Mouse (Mus musculus): ENCODE measurements around the gene Gm11564. TPM values are rescaled to one million over a fixed set of nuclear protein-coding genes. Genes with fewer than 3 reads are reported as not detected.
"Not testable (repeated sequence)": the region's sequence is repeated elsewhere in the genome, so short reads cannot be mapped to it uniquely, and the experiment has no call there.

Gene Gm11564
- not detected in 2 replicates for polyA plus RNA-seq (2015; fragmentation: Nextera tagmentation; extraction: Ambion mirVana)

GRCm38 (mm10) chr11:99815566-99815965 lies at the start of gene Gm11564:
TSS of gene Gm11564 (minus strand) at chr11:99815666.
- ATAC-seq (ENCODE audit: borderline replicate concordance, extremely low read depth, low FRiP score, low TSS enrichment); H3K4me2 ChIP-seq; H3K27ac ChIP-seq; H3K9ac ChIP-seq; H3K4me1 ChIP-seq; H3K9me3 ChIP-seq; H3K27me3 ChIP-seq; H3K36me3 ChIP-seq; H3K4me3 ChIP-seq: not testable (repeated sequence)
- 70% methylated on average over 2 of the region's 2 CpGs for WGBS

GRCm38 (mm10) chr11:99864176-99864575 lies 48.7 kb upstream of the Gm11564 start, which contains the start of gene Gm11559:
TSS of gene Gm11559 (plus strand) at chr11:99864476.
- not testable (repeated sequence) for H3K9ac ChIP-seq; H3K4me2 ChIP-seq; H3K9me3 ChIP-seq; H3K4me1 ChIP-seq; ATAC-seq (ENCODE audit: borderline replicate concordance, extremely low read depth, low FRiP score, low TSS enrichment); H3K27ac ChIP-seq; H3K36me3 ChIP-seq; H3K27me3 ChIP-seq; H3K4me3 ChIP-seq
- WGBS = 61% methylated on average over 1 of the region's 1 CpGs

- no peaks in the 10 kb centered on the region for H3K27me3 ChIP-seq
- no peak overlapping the region for H3K4me3 ChIP-seq
- no peaks in the 10 kb centered on the region for H3K9me3 ChIP-seq
- no peak for ATAC-seq (ENCODE audit: borderline replicate concordance, extremely low read depth, low FRiP score, low TSS enrichment)
- H3K36me3 ChIP-seq = no peaks in the 10 kb centered on the region
- no peak overlapping the region for H3K9ac ChIP-seq
- WGBS = 69% methylated on average over 2 of the region's 2 CpGs
- no peak overlapping the region for H3K4me2 ChIP-seq
- no peak overlapping the region for H3K27ac ChIP-seq
- no peaks in the 10 kb centered on the region for H3K4me1 ChIP-seq
Measured at GRCm38 (mm10) chr11:99858761-99859160, 43.3 kb upstream of the Gm11564 start.

- H3K4me1 ChIP-seq = no peaks in the 10 kb centered on the region
- WGBS = 75% methylated on average over 2 of the region's 2 CpGs
- H3K9me3 ChIP-seq = no peaks in the 10 kb centered on the region
- no peak within 1 kb of the TSS for H3K4me3 ChIP-seq
- no peak within 1 kb of the TSS for H3K4me2 ChIP-seq
- H3K9ac ChIP-seq = no peak within 1 kb of the TSS
- H3K27me3 ChIP-seq = no peaks in the 10 kb centered on the region
- H3K27ac ChIP-seq = no peak within 1 kb of the TSS
- no peaks in the 10 kb centered on the region for H3K36me3 ChIP-seq
- ATAC-seq (ENCODE audit: borderline replicate concordance, extremely low read depth, low FRiP score, low TSS enrichment) = no peak
Measured at GRCm38 (mm10) chr11:99857617-99858016, 42.2 kb upstream of the Gm11564 start, which contains the start of gene Gm11568. TSS of gene Gm11568 (plus strand) at chr11:99857917.

GRCm38 (mm10) chr11:99854121-99854520 lies 38.7 kb upstream of the Gm11564 start:
- 49% methylated on average over 3 of the region's 3 CpGs for WGBS

GRCm38 (mm10) chr11:99851508-99851907 lies 36.0 kb upstream of the Gm11564 start, which contains the start of gene Krtap4-16:
TSS of gene Krtap4-16 (minus strand) at chr11:99851608.
- Histone ChIP-seq H3K27ac (no peak within 1 kb of the TSS), H3K4me1 (no peaks in the 10 kb centered on the region), H3K4me3 (no peak within 1 kb of the TSS), H3K27me3 (no peaks in the 10 kb centered on the region), H3K9ac (no peak within 1 kb of the TSS), H3K4me2 (no peak within 1 kb of the TSS), H3K36me3 (no peaks in the 10 kb centered on the region), H3K9me3 (no peaks in the 10 kb centered on the region)
- no peak for ATAC-seq (ENCODE audit: borderline replicate concordance, extremely low read depth, low FRiP score, low TSS enrichment)

More at GRCm38 (mm10) chr11:99854121-99854520, 38.7 kb upstream of the Gm11564 start:
- Histone ChIP-seq H3K4me2 (no peak overlapping the region), H3K27ac (no peak overlapping the region), H3K9me3 (no peaks in the 10 kb centered on the region), H3K4me1 (no peaks in the 10 kb centered on the region), H3K36me3 (no peaks in the 10 kb centered on the region), H3K27me3 (no peaks in the 10 kb centered on the region), H3K9ac (no peak overlapping the region), H3K4me3 (no peak overlapping the region)
- ATAC-seq (ENCODE audit: borderline replicate concordance, extremely low read depth, low FRiP score, low TSS enrichment) = no peak

GRCm38 (mm10) chr11:99846746-99847145 lies 31.3 kb upstream of the Gm11564 start:
- Histone ChIP-seq H3K27ac (no peak overlapping the region), H3K36me3 (no peaks in the 10 kb centered on the region), H3K4me3 (no peak overlapping the region), H3K9me3 (no peaks in the 10 kb centered on the region), H3K9ac (no peak overlapping the region), H3K27me3 (no peaks in the 10 kb centered on the region), H3K4me2 (no peak overlapping the region), H3K4me1 (no peaks in the 10 kb centered on the region)
- WGBS = 83% methylated on average over 2 of the region's 2 CpGs
- ATAC-seq (ENCODE audit: borderline replicate concordance, extremely low read depth, low FRiP score, low TSS enrichment) = no peak

GRCm38 (mm10) chr11:99842185-99842584 lies 26.7 kb upstream of the Gm11564 start:
- H3K36me3 ChIP-seq = no peaks in the 10 kb centered on the region
- ATAC-seq (ENCODE audit: borderline replicate concordance, extremely low read depth, low FRiP score, low TSS enrichment) = no peak
- H3K4me2 ChIP-seq = no peak overlapping the region
- no peak overlapping the region for H3K4me3 ChIP-seq
- H3K4me1 ChIP-seq = no peaks in the 10 kb centered on the region
- no peaks in the 10 kb centered on the region for H3K27me3 ChIP-seq
- no peak overlapping the region for H3K27ac ChIP-seq
- WGBS = 90% methylated on average over 1 of the region's 1 CpGs
- no peak overlapping the region for H3K9ac ChIP-seq
- no peaks in the 10 kb centered on the region for H3K9me3 ChIP-seq

- Histone ChIP-seq H3K9me3 (no peaks in the 10 kb centered on the region), H3K36me3 (no peaks in the 10 kb centered on the region), H3K4me2 (no peak within 1 kb of the TSS), H3K4me1 (no peaks in the 10 kb centered on the region), H3K4me3 (no peak within 1 kb of the TSS), H3K27ac (no peak within 1 kb of the TSS), H3K27me3 (no peaks in the 10 kb centered on the region), H3K9ac (no peak within 1 kb of the TSS)
- ATAC-seq (ENCODE audit: borderline replicate concordance, extremely low read depth, low FRiP score, low TSS enrichment) = no peak
- 85% methylated on average over 1 of the region's 1 CpGs for WGBS
Measured at GRCm38 (mm10) chr11:99837966-99838365, 22.5 kb upstream of the Gm11564 start, which contains the start of gene 2300003K06Rik. TSS of gene 2300003K06Rik (minus strand) at chr11:99838066.

GRCm38 (mm10) chr11:99809792-99810191 lies 5.7 kb downstream of the Gm11564 start, which contains the start of gene Krtap4-13:
TSS of gene Krtap4-13 (minus strand) at chr11:99809892.
- H3K4me1 ChIP-seq; H3K4me3 ChIP-seq; H3K27ac ChIP-seq; H3K4me2 ChIP-seq; H3K27me3 ChIP-seq; H3K36me3 ChIP-seq; ATAC-seq (ENCODE audit: borderline replicate concordance, extremely low read depth, low FRiP score, low TSS enrichment); H3K9me3 ChIP-seq; H3K9ac ChIP-seq: not testable (repeated sequence)

- not testable (repeated sequence) for H3K36me3 ChIP-seq, H3K27ac ChIP-seq, H3K27me3 ChIP-seq
Measured at GRCm38 (mm10) chr11:99804346-99804745, 11.1 kb downstream of the Gm11564 start, which contains the start of gene Gm11554. TSS of gene Gm11554 (minus strand) at chr11:99804446.

GRCm38 (mm10) chr11:99798832-99799231 lies 16.6 kb downstream of the Gm11564 start, which contains the start of gene Gm11569:
TSS of gene Gm11569 (minus strand) at chr11:99798932.
- no CpG with 5 or more reads among the region's 1 CpGs for whole genome bisulfite sequencing
- H3K9ac ChIP-seq; H3K4me2 ChIP-seq; H3K9me3 ChIP-seq; H3K27ac ChIP-seq; H3K27me3 ChIP-seq; H3K4me3 ChIP-seq; ATAC-seq (ENCODE audit: borderline replicate concordance, extremely low read depth, low FRiP score, low TSS enrichment); H3K36me3 ChIP-seq; H3K4me1 ChIP-seq: not testable (repeated sequence)

More at GRCm38 (mm10) chr11:99804346-99804745, 11.1 kb downstream of the Gm11564 start, which contains the start of gene Gm11554:
- H3K9ac ChIP-seq; H3K4me2 ChIP-seq; ATAC-seq (ENCODE audit: borderline replicate concordance, extremely low read depth, low FRiP score, low TSS enrichment); H3K4me3 ChIP-seq; H3K4me1 ChIP-seq; H3K9me3 ChIP-seq: not testable (repeated sequence)
- WGBS = no CpG with 5 or more reads among the region's 1 CpGs

GRCm38 (mm10) chr11:99793367-99793766 lies 22.1 kb downstream of the Gm11564 start, which contains the start of gene Gm11596:
TSS of gene Gm11596 (minus strand) at chr11:99793467.
- no peaks in the 10 kb centered on the region for H3K4me1 ChIP-seq
- WGBS = 75% methylated on average over 2 of the region's 2 CpGs
- no peak within 1 kb of the TSS for H3K9ac ChIP-seq
- H3K27ac ChIP-seq = no peak within 1 kb of the TSS
- no peak for ATAC-seq (ENCODE audit: borderline replicate concordance, extremely low read depth, low FRiP score, low TSS enrichment)
- no peak within 1 kb of the TSS for H3K4me2 ChIP-seq
- H3K4me3 ChIP-seq = no peak within 1 kb of the TSS
- H3K9me3 ChIP-seq = no peaks in the 10 kb centered on the region
- no peaks in the 10 kb centered on the region for H3K27me3 ChIP-seq
- no peaks in the 10 kb centered on the region for H3K36me3 ChIP-seq

Measured in lung, embryonic 15.5 days (tissue).